Mouse (Mus musculus) spleen, adult 12 weeks (tissue): ENCODE data around the gene Olfr1458.

ENCODE experiments used
- DNase-seq: peaks from one replicate; pipeline ENCODE4 v3.0.0; 2022; ENCODE audit warnings: low spot score

The Olfr1458 gene

GRCm38 (mm10) chr19:13106675-13107074 lies at the start of gene Olfr1458:
Gene Olfr1458 (minus strand): TSS chr19:13106775.
- DNase-seq: no peak

- no peak for DNase-seq
Measured at GRCm38 (mm10) chr19:13149449-13149848, 42.9 kb upstream of the Olfr1458 start, which contains the start of gene Olfr1459. Gene Olfr1459 (minus strand): TSS chr19:13149549.

DNA sequence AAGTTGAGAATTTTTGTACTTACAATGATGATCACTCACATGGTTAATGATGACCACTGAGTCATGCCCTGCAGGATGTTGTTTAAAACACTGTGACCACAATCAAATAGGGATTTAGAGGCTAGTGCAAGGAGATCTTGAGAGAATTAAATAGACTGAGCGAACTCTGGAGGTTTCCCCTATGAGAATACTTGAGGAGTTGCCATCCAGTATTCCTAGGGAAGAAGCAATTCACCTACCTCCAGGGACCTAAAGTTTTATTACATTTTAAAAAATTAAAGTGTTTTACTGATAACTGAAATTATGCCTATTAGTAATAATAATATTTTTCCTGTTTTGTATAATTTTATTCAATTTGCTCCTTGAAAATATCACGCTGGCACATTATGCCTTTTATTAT lies 8.8 kb downstream of the Olfr1458 start, which contains the start of gene Olfr1457:
Gene Olfr1457 (minus strand): TSS at position 101 of the 400 bp plus-strand sequence.
- no peak for DNase-seq

- DNase-seq: no peak
Measured at GRCm38 (mm10) chr19:13093908-13094307, 12.7 kb downstream of the Olfr1458 start.

DNA sequence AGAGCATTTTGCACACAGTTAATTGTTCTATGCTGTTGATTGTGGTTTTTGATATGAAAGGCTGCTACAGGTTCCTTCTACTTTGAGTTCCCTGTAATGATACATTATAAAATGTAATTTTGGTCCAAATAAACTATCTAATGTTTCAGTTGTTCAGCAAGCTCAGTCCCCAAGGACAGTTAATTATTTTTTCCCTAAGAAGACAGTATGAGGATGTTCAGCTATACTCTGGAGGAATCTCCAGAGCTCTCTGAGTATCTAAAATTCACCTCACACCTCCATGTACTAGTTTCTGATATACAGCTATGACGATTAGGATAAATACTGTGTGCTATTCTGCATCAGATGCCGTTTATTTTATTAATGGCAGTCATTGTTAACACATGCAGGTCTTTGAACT lies 46.3 kb downstream of the Olfr1458 start, which contains the start of gene Olfr1454:
Gene Olfr1454 (plus strand): TSS at position 301 of the 400 bp plus-strand sequence.
- no peak for DNase-seq
